Mouse (Mus musculus): ENCODE measurements around the gene Cyp2d11.
"Not testable (repeated sequence)": the region's sequence is repeated elsewhere in the genome, so short reads cannot be mapped to it uniquely, and the experiment has no call there.

Gene Cyp2d11

DNA sequence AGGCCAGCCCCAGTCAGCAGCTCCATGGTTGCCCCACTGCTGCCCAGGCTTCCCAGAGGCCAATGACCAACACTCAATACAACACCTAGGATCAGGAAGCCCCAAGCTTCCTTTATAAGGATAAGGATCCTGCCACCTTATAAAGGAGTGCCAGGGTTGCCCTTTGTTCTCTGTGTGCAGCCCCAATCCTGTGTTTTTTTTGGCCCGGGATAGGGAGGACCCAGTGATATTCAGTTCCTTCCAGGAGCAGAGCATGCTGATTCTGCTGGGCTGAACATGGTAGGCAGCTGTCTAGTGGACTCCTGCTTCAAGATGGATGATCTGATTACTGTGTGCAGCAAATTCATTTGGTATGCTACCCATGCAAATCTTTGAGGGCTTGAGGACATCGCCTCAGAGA is at the start of gene Cyp2d11:
TSS of gene Cyp2d11 (minus strand) at position 101 of the 400 bp plus-strand sequence.
- not testable (repeated sequence) for DNase-seq (ENCODE audit: low read depth, low spot score)

DNA sequence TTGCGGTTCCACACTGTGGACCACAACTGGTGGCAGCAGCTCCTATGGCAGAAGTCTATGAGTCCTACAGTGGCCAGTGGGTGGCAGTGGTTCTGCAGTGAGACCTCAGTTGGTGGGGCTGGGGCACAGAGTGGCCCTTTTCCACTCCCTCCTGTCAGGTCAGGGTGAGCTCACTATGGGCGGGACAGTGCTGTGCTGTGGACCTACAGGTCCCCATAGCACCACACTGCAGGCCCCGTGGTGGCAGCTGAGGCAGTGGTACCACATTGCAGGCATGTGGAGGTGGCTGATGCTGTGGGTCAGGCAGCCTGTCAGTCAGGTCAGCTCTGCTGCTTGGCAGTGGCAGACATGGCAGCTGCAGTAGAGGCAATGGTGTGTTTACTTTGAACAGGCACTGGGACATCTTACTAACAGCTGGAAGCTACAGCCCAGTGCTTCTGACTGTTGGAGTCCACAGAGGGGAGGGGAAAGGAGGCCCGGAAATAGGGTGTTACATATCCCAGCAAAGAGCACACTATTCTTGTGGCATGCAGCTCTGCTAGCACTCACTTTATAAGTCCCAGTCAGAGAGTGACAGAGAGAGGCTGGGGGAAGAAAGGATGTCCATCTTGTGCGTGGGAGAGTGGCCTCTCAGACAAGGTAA is 44.3 kb upstream of the Cyp2d11 start:
- DNase-seq (ENCODE audit: low read depth, low spot score): no peak

DNA sequence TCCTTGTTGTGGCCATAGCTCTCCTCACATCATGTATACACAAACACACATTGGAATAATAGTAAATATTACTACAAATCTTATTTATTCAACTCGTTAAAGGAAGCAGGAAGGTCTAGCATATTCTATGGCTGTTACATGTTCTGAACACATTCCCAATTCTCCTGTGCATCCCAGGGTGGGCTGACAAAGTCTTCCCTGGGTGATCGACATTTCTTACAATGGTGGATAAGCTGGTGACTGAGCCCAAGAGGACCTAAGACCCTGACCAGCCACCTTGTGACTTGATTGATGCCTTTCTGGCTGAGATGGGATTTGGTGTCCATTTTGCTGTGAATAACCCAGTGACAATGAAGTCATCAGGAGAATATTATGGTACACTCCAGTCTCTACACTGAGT is 41.8 kb upstream of the Cyp2d11 start:
- no peak for DNase-seq (ENCODE audit: low read depth, low spot score)

DNA sequence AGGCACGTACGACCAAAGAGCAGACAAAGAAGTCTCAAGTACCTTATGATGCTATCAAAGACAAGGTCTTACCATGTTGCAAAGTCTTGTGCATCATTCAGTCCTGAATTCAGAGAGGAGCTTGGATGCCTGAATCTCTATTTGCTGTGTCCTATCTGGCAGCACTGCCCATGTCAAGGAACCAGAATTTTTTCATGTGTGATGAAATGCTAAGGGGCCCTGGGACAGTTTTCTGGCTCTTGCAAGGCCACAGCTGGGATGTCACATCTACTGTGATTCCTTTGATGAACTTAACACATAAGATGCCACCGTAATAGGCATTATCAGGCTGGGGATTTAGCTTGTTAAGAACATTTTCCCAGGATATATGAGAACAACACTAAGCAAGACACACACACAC is 41.2 kb upstream of the Cyp2d11 start:
- DNase-seq (ENCODE audit: low read depth, low spot score): no peak

DNA sequence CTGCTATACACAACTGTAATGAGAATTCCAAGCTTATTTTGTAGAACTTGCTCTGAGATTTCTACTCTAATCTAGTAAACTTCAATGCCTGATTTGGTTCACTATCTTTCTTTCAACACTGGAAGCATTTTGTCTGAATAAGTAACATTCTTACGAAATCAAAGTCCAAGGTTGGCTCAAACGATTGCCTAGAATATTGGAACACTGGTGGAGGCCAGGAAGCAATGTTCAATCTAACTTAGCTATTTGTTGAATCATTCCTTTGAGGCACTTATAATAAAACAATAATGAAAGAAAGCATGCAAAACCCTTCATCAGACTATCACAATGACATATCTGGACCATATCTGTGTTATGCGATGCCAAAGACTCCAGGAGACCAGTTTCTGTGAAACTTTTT is 40.7 kb upstream of the Cyp2d11 start:
- DNase-seq (ENCODE audit: low read depth, low spot score): no peak

DNA sequence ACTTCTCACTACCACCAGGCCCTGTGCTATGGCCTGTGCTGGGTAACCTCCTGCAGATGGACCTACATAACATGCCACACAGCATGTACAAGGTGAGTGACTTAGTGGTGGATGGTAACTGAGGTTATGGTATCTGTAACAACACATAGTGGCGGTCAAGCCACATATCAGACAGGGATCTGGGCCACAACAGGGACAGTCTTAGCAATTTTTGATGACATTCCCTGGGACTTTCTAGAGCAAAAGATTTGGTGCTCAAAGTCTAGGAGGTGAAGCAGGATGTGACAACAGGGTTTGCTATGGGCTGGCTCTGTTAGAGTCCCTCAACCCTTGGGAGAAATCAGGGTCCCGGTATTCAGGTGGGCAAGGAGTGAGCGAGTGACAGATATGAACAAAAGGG is 39.8 kb upstream of the Cyp2d11 start:
- no peak for DNase-seq (ENCODE audit: low read depth, low spot score)

DNA sequence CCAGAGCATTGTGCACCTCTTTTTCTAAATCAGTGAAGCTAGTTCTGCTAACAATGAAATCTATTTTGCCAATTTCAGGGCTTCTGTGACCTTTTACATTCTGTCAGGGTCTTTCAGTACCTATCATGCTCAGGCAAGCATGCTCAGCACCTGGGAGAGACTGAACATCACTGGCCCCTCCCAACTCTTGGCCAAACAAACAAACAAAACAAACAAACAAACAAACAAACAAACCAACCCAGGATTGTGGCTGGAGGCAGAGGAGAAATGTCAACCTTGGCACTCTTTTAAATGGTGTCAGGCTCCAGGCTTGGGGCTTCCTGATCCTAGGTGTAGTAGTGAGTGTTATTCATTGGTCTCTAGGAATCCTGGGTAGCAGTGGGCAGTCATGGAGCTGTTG is 39.3 kb upstream of the Cyp2d11 start, which contains the start of gene Cyp2d9:
TSS of gene Cyp2d9 (plus strand) at position 301 of the 400 bp plus-strand sequence.
- DNase-seq (ENCODE audit: low read depth, low spot score): no peak

DNA sequence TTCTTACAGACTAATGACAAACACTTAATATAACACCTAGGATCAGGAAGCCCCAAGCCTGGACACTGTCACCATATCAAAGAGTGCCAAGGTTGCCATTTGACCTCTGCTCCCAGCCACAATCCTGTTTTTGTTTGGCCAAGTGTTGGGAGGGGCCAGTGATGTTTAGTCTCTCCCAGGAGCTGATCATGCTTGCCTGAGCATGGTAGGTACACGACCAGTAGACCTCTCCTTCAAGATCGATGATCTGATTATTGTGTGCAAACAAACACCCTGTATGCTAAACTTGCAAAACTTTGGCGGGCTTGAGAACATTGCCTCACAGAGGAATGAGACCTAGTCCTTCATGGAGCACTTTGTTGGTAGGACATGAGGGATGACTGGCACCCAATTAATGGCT is 29.6 kb upstream of the Cyp2d11 start:
- DNase-seq (ENCODE audit: low read depth, low spot score): no peak

DNA sequence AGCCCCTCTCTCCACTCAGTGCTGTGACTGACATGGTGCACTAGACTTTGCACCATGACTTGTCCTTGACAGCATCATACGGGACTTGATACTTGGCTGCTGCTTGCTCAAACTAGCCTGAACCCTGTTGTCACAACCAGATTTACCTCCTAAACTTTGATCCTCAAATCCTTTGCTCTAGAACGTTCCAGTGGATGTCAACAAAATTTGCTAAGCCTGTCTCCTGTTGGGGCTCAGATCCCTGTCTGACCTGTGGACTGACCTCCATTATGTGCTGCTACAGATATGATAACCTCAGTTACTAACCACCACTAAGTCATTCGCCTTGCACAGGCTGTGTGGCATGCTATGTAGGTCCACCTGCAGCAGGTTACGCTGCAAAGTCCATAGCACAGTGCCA is 29.1 kb upstream of the Cyp2d11 start:
- no peak for DNase-seq (ENCODE audit: low read depth, low spot score)

DNA sequence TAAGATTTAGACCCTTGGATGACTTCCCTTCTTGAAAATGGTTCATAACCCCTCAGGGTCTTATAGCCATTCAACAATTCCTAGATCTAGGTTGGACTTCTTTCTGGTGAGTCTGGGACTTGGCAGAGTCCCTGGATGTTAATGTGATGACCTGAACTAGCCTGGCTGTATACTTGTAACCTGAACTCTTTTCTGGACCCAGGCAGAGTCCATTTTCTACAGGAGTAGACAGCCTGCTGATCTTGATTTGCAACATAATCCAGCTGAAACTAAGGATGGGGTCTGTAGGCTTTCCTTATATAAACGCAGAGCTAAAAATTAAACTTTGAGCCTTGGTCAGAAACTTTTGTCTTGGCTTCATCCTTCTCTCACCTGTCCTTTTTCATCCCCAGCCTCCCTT is 24.8 kb upstream of the Cyp2d11 start:
- no peak for DNase-seq (ENCODE audit: low read depth, low spot score)

DNA sequence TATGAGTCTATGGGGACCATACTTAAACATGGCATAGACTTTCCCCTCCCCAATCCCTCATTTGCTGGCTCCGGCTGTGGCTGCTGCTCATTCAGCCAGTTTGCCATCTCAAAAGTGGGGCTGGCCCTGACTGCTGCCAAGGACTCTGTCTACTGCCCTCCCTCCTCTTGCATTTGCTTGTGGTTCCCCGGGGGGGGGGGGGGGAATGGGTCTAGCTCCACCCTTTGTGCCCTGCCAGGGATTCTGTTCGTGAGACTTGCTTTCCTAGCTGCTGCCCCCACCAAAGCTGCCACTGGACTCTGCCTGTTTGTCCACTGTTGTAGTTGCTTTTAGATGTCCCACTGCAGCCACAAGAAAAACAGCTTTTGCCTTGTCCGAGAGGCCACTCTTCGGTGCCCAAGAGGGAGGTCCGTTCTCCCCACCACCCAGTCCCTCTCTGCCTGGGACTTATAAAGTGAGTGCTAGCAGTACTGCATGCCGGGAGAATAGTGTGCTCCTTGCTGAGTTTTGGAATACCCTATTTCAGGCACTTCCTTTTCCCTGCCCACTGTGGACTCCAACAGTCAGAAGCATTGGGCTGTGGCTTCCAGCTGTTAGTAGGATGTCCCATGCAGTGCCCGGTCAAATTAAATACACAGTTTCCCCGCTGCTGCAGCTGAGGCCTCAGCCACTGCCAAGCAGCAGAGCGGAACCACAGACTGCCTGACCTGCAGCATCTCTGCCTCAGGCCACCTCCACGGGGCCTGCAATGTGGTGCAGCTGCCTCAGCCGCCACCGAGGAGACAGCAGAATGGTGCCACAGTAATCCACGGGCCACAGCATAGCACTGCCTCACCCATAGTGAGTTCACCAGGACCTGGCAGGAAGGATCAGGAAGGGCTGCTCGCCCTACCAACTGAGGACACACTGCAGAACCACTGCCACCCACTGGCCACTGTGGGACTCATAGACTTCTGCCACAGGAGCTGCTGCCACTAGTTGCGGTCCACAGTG is 23.3 kb upstream of the Cyp2d11 start:
- DNase-seq (ENCODE audit: low read depth, low spot score): peak; percentile 59

DNA sequence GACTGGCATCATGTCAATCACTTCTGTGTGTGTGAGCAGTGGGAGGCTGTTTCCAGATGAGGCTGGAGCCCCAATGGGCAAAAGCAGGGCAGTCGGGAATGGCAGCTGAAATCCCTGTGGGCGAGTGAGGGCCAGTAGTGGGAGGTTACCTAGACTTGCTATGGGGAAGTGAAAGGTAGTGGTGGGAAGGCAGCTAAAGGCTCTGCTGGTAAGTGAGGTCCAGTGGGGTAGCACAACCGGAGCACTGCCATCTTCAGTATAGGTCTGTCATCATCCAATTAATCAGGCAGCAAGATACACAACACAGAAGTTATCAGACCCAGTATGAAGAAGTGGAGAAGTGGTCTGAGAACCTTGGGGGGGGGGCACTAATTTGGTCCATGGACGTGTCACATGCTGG is 13.7 kb upstream of the Cyp2d11 start:
- no peak for DNase-seq (ENCODE audit: low read depth, low spot score)

DNA sequence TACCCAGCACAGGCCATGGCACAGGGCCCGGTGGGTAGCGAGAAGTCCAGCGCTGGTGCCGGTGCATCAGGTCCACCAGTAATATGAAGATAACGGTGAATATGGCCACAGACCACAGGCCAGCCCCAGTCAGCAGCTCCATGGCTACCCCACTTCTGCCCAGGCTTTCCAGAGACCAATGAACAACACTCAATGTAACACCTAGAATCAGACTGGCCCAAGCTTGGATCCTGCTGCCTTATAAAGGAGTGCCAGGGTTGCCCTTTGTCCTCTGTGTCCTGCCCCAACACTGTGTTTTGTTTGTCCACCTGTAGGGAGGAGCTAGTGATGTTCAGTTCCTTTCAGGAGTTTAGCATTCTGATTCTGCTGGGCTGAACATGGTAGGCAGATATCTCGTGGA is 13.2 kb upstream of the Cyp2d11 start, which contains the start of gene Cyp2d10:
TSS of gene Cyp2d10 (minus strand) at position 215 of the 400 bp plus-strand sequence.
- DNase-seq (ENCODE audit: low read depth, low spot score): no peak

DNA sequence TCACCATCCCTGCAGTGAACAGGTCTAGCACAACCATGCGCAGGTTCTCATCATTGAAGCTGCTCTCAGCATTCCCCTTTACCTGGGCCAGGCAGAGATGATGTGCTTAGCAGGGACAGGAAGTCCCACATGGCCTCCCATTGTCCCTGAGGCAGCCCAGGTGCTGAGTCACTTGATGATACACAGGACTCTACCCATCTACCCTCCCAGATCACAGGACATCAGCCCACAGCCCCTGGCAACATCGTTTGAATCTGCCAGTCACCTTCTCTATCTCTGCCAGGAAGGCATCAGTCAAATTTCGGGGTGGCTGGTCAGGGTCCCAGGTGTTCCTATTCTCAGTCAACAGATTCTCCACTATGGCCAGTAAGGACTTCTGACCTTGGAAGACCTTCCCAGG is 10.3 kb upstream of the Cyp2d11 start:
- no peak for DNase-seq (ENCODE audit: low read depth, low spot score)

DNA sequence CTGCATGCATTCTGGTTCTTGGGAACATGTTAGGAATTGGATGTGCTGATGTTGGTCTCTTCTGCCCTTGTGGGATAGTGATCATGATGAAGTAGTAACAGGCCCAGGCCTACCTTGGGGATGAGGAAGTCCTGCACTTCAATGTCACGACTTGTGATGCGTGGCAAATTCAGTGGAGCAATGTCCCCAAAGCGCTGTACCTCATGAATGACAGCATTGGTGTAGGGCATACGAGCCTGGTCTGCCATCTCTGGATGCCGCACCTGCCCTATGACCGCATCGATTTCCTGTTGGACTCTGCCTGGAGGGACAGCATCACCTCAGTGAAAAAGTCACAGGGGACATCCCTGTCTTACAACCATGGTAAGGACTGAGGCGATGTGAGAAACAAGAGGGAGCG is 9.8 kb upstream of the Cyp2d11 start:
- no peak for DNase-seq (ENCODE audit: low read depth, low spot score)

DNA sequence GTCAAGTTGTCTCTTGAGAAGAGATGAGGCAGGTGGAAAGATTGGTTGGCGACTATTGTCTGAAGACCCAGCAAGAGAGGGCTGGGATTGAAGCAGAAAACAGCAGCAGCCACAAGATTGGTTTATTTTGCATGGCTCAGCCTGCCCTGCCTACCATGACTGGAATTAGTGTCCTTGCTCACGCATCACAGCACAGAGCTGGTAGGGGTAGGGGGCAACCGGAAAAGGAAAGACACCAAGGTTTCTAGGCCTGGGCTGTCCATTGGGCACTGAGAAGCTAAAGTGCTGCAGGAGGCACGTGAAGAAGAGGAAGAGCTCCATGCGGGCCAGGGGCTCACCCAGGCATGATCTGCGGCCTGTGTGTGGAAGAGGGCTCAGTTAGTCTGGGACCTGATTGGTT is 8.9 kb upstream of the Cyp2d11 start:
- DNase-seq (ENCODE audit: low read depth, low spot score): no peak

DNA sequence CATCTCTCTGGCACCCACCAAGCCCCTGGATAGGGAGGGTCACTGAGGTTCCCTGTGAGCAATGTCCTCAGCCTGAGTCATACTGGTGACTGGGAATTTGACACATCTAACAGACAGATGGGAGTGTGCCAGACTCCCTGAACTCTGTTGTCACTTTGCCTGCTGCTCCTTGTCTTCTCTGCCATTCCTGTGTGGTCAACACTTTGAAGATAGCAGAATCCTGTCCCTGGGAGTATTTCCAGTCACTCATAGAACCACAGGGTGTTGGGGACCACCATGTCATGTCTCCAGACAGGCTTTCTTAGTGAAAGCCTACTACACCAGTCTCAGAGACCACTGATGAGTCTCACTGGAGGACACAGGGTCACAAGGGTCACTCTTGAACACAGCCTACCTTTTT is 8.3 kb upstream of the Cyp2d11 start:
- DNase-seq (ENCODE audit: low read depth, low spot score): no peak

DNA sequence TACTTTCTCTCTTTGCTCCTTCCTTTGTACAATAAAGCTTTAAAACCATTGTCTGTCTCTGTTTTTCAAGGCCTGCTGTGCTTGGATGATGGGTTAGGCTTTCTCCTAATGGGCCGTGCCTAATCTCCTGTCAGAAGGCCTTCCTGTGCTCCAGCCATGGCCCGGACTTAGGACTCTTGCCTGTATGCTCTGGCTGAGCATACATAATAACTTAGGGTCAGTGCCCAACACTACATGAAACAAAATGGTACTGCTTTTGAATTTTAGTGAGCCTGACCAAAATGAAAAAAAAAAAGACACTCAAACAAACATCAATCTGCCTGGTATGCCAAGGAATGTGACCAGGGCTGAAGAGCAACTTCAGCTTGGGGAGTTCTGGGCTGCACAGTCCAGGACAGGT is 7.7 kb upstream of the Cyp2d11 start:
- no peak for DNase-seq (ENCODE audit: low read depth, low spot score)

DNA sequence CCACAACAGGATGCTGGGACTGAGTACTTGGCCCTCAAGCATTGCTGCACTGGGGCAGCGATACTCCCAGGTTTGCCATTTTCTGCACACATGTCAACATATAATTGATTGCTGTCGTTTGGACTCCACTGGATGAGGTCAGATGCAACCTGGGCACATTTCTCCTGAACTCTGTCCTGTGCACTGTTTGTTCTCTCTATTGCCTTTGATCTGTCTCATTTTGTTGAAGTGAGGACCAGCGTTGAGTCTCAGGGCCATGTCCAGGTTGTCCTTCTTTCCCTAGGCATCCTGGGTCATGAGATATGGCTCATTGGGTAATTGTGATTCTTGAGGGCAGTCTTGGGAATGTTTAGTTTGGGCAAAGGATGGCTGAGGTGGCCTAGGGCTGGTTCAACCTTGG is 2.1 kb upstream of the Cyp2d11 start:
- not testable (repeated sequence) for DNase-seq (ENCODE audit: low read depth, low spot score)

DNA sequence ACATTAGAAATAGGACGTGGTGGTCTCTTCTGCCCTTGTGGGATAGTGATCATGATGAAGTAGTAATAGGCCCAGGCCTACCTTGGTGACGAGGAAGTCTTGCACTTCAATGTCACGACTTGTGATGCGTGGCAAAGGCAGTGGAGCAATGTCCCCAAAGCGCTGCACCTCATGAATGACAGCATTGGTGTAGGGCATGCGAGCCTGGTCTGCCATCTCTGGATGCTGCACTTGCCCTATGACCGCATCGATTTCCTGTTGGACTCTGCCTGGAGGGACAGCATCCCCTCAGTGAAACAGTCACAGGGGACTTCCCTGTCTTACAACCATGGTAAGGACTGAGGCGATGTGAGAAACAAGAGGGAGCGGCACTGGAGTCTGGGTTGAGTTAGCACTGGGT is 3.9 kb downstream of the Cyp2d11 start:
- DNase-seq (ENCODE audit: low read depth, low spot score): not testable (repeated sequence)

DNA sequence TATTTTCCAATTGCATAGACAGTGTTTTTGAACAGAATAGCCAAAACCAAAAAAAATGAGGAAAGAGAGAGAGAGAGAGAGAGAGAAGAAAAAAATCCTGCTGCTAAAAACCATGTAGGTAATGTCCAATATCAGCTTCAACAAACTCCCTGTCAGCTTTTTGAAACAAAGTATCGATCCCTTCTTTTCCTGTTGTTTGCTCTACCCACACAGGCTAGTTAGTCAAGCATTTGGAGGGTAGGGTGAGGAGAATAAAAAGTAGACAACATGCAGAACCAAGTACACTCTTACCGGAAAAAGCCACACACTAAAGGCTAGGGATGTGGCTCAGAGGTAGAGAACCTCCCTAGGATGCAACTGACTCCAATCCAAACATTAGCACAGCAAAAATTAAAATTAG is 8.1 kb downstream of the Cyp2d11 start:
- DNase-seq (ENCODE audit: low read depth, low spot score): no peak

DNA sequence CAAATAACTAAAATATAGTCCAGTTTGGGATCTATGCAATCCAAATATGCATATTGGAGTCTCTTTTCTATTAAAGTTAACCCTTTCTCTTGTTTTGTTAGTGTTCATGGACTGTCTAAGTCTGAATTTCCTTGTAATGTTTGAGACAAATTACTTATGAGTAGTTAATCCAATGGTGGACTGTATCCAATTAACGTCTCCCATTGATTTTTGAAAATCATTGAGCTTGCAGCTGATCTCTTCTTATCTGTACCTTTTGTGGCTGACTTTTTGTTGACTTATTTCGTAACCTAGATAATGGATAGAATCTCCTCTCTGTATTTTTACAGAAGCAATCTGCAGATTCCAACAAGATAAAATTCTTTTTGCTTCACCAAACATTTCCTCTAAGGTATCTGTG is 11.4 kb downstream of the Cyp2d11 start:
- DNase-seq (ENCODE audit: low read depth, low spot score): no peak

DNA sequence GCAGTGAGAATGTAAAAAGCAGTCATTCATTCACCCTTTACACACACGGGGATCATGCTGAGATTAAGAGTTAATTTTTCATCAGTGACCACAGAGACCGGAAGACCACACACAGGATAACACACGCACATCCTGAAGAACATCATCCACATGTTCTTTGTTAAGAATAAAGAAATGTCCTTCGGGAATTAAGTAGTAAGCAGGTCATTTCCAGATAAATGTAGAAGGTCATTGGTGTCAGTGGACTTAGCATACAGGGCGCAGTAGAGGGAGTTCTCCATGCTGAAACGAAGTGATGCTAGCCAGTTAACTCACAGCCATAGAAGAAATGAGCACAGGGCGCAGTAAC is 13.1 kb downstream of the Cyp2d11 start:
- DNase-seq (ENCODE audit: low read depth, low spot score): no peak

All from R1 (cell line).